Mouse (Mus musculus): ENCODE measurements at regions not wholly inside any gene's neighbourhood (a gene's known extent, or its start where the extent isn't known, plus 50 kb on each side); places are given as distances from the start of the nearest gene placed in this dataset.

DNA sequence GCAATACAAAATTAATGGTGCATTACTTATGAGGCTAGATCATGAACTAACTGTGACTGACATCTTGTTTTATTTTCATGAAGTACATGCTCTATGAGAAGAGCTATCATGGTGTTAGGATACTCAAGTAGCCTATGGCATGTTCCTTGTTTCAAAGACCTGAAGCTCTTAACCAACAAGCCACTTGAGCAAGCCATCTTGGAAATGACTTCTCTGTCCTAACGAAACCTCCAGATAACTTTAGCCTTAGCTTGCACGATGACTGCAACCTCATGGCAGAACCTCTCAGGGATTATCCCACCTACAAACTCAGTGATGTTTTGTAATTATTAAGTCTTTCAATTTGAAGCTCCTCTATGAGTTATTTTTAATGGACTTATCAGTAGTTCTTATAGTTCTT lies 362.3 kb upstream of the Marcks start:
- Histone ChIP-seq H3K36me3 (ENCODE audit: control insufficient read depth, insufficient read depth, low read length) (no peaks in the 10 kb centered on the region), H3K9ac (replicated peaks; ENCODE audit: low read length) (no peak overlapping the region), H3K4me2 (ENCODE audit: low read length) (no peak overlapping the region), H3K4me3 (replicated peaks; ENCODE audit: low read depth, low read length) (no peak overlapping the region), H3K27ac (replicated peaks; ENCODE audit: low read depth, low read length) (no peak overlapping the region), H3K27me3 (ENCODE audit: control insufficient read depth, insufficient read depth, low read length) (no peaks in the 10 kb centered on the region), H3K9me3 (ENCODE audit: control insufficient read depth, low read length) (no peaks in the 10 kb centered on the region), H3K4me1 (ENCODE audit: control insufficient read depth, insufficient read depth, low read length) (no peaks in the 10 kb centered on the region)
- ATAC-seq (ENCODE audit: low FRiP score, low TSS enrichment) = no peak
- 96% methylated on average over 2 of the region's 2 CpGs for WGBS
- no peak for DNase-seq

DNA sequence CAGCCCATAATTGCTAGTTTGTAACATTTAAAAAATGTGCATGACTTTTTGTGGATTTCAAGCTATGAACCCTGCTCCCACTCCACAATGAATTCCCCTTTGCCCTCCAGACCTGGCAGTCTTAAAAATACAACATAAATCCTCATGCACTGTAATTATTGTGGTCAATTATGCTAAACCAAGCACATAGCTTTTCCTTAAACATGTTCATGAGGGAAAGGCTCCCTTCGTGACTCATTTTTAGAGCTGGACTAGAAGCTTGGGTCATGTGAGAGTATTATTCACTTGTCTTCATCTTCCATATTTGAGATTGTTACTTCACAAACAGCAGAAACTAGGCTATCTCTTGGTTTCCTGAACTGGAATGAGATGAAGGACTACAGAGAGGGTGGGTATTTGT lies 356.7 kb upstream of the Marcks start:
- H3K9ac ChIP-seq (replicated peaks; ENCODE audit: low read length) = no peak overlapping the region
- WGBS = 83% methylated on average over 1 of the region's 1 CpGs

DNA sequence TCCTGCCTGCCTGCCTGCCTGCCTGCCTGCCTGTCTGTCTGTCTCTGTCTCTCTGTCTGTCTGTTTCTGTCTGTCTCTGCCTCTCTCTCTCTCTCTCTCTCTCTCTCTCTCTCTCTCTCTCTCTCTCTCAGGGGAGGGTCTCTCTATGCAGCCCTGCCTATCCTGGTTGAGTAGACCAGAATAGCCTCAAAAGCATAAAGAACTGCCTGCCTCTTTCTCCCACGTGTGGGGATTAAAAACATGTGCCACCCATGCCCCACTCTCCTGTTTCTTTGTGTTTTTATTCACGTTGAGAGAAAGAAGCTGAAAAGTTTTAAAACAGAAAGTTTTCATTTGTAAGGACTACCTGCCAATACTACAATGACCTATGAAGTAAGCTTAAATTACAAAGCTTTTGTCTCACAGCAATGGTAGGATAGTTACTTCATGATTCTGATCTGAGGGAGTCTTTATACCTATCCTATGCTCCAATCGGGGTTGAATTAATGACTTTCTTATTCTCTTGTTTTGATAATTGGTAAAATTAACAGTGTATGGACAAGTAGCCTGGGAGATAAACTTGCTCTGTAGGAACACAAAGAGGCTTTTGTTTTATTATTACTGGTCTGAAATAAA lies 355.9 kb upstream of the Marcks start:
- no peaks in the 10 kb centered on the region for H3K4me1 ChIP-seq (ENCODE audit: control insufficient read depth, insufficient read depth, low read length)
- 29% methylated on average over 3 of the region's 3 CpGs for WGBS
- DNase-seq (no peak), ATAC-seq (ENCODE audit: low FRiP score, low TSS enrichment) (no peak)
- no peaks in the 10 kb centered on the region for H3K36me3 ChIP-seq (ENCODE audit: control insufficient read depth, insufficient read depth, low read length)
- no peak overlapping the region for H3K27ac ChIP-seq (replicated peaks; ENCODE audit: low read depth, low read length)
- no peak overlapping the region for H3K9ac ChIP-seq (replicated peaks; ENCODE audit: low read length)
- H3K4me3 ChIP-seq (replicated peaks; ENCODE audit: low read depth, low read length) = no peak overlapping the region
- H3K27me3 ChIP-seq (ENCODE audit: control insufficient read depth, insufficient read depth, low read length) = no peaks in the 10 kb centered on the region
- H3K4me2 ChIP-seq (ENCODE audit: low read length) = no peak overlapping the region
- H3K9me3 ChIP-seq (ENCODE audit: control insufficient read depth, low read length) = no peaks in the 10 kb centered on the region

More for the DNA sequence above, 356.7 kb upstream of the Marcks start:
- DNase-seq = no peak
- H3K4me2 ChIP-seq (ENCODE audit: low read length) = no peak overlapping the region
- no peaks in the 10 kb centered on the region for H3K27me3 ChIP-seq (ENCODE audit: control insufficient read depth, insufficient read depth, low read length)
- no peak overlapping the region for H3K27ac ChIP-seq (replicated peaks; ENCODE audit: low read depth, low read length)
- no peaks in the 10 kb centered on the region for H3K4me1 ChIP-seq (ENCODE audit: control insufficient read depth, insufficient read depth, low read length)
- no peak for ATAC-seq (ENCODE audit: low FRiP score, low TSS enrichment)
- H3K36me3 ChIP-seq (ENCODE audit: control insufficient read depth, insufficient read depth, low read length) = no peaks in the 10 kb centered on the region
- no peaks in the 10 kb centered on the region for H3K9me3 ChIP-seq (ENCODE audit: control insufficient read depth, low read length)
- no peak overlapping the region for H3K4me3 ChIP-seq (replicated peaks; ENCODE audit: low read depth, low read length)

DNA sequence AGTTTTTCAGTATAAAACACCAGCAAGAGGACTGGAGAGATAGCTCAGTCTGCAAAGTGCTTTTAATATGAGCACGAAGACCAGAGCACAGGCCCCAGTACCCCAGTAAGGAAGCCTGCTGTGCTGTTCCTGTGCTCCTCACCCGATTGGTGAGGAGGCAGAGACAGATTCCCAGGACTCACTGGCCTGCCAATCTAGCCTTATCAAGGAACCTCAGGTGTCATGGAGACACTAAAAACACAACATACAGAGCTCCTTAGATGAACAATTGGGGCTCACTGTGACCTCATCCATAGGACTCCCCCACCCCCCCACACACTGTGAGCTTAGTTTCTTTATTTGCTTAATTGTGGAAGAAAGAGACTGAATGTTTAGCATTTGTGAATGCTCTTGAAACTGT lies 355.4 kb upstream of the Marcks start:
- WGBS = 42% methylated on average over 2 of the region's 2 CpGs
- no peaks in the 10 kb centered on the region for H3K27me3 ChIP-seq (ENCODE audit: control insufficient read depth, insufficient read depth, low read length)
- no peaks in the 10 kb centered on the region for H3K4me1 ChIP-seq (ENCODE audit: control insufficient read depth, insufficient read depth, low read length)
- H3K9ac ChIP-seq (replicated peaks; ENCODE audit: low read length) = no peak overlapping the region
- H3K27ac ChIP-seq (replicated peaks; ENCODE audit: low read depth, low read length) = no peak overlapping the region
- H3K9me3 ChIP-seq (ENCODE audit: control insufficient read depth, low read length) = no peaks in the 10 kb centered on the region
- DNase-seq = no peak
- no peak for ATAC-seq (ENCODE audit: low FRiP score, low TSS enrichment)
- H3K4me3 ChIP-seq (replicated peaks; ENCODE audit: low read depth, low read length) = no peak overlapping the region
- H3K4me2 ChIP-seq (ENCODE audit: low read length) = no peak overlapping the region
- H3K36me3 ChIP-seq (ENCODE audit: control insufficient read depth, insufficient read depth, low read length) = no peaks in the 10 kb centered on the region

DNA sequence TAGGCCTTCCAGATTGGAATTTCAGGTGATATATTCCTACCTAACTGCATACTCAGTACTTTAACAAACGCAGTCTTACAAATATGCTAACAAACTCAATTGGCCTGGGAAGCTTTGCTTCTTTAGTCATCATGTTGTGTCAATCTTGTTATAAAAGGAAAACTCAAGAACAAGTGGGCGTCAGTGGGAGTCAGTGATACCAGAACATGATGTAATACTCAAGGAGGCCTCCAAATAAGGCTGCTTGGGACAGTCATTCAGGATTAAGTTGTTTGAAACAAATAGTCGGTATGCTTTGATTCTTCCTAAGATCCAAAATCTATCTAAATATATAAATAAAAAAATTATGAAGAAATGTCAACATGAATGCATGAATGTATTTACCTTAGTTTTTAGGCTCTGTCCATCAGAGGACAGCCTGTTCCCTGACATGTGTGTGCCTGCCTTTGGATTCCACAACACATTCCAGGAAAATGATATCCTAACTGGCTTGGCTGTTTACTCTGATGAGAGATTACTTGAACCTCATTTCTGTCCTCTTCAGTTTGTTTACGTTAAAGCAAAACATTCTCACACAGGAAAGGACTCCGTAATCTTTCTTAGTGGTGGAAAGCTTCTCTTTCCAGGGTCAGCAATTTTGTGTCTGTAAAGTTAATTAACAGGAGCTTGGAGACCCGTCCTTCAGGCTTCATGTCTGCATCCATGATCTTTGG lies 345.7 kb upstream of the Marcks start:
- H3K4me1 ChIP-seq (ENCODE audit: control insufficient read depth, insufficient read depth, low read length) = no peaks in the 10 kb centered on the region
- ATAC-seq (ENCODE audit: low FRiP score, low TSS enrichment) (no peak), DNase-seq (no peak)
- 85% methylated on average over 6 of the region's 6 CpGs for WGBS
- H3K36me3 ChIP-seq (ENCODE audit: control insufficient read depth, insufficient read depth, low read length) = no peaks in the 10 kb centered on the region
- H3K4me3 ChIP-seq (replicated peaks; ENCODE audit: low read depth, low read length) = no peak overlapping the region
- no peaks in the 10 kb centered on the region for H3K9me3 ChIP-seq (ENCODE audit: control insufficient read depth, low read length)
- H3K27me3 ChIP-seq (ENCODE audit: control insufficient read depth, insufficient read depth, low read length) = no peaks in the 10 kb centered on the region
- no peak overlapping the region for H3K9ac ChIP-seq (replicated peaks; ENCODE audit: low read length)
- no peak overlapping the region for H3K4me2 ChIP-seq (ENCODE audit: low read length)
- no peak overlapping the region for H3K27ac ChIP-seq (replicated peaks; ENCODE audit: low read depth, low read length)

DNA sequence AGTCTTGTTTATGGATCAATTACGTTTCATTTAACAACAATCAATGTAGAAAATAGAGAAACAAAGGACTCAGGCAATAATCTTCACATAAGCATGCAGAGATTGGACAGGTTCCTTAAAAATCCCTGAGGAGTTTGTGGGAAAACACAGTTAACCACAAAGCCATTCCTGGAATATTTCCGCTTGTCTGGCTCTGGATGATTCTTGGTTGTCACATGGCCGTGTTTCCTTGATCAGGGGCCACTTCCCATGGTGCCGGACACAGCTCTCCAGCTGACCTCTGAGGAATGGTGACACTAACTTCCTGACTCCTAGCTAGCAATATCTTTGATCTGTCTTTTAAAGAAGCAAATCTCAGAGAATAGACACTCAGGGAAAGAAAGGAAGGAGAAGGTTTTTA lies 344.8 kb upstream of the Marcks start:
- 59% methylated on average over 4 of the region's 4 CpGs for WGBS
- no peaks in the 10 kb centered on the region for H3K27me3 ChIP-seq (ENCODE audit: control insufficient read depth, insufficient read depth, low read length)
- H3K9me3 ChIP-seq (ENCODE audit: control insufficient read depth, low read length) = no peaks in the 10 kb centered on the region
- DNase-seq = peak; percentile 12
- no peak overlapping the region for H3K27ac ChIP-seq (replicated peaks; ENCODE audit: low read depth, low read length)
- ATAC-seq (ENCODE audit: low FRiP score, low TSS enrichment) = no peak
- no peaks in the 10 kb centered on the region for H3K4me1 ChIP-seq (ENCODE audit: control insufficient read depth, insufficient read depth, low read length)
- H3K9ac ChIP-seq (replicated peaks; ENCODE audit: low read length) = no peak overlapping the region
- H3K4me2 ChIP-seq (ENCODE audit: low read length) = no peak overlapping the region
- H3K4me3 ChIP-seq (replicated peaks; ENCODE audit: low read depth, low read length) = no peak overlapping the region
- no peaks in the 10 kb centered on the region for H3K36me3 ChIP-seq (ENCODE audit: control insufficient read depth, insufficient read depth, low read length)

DNA sequence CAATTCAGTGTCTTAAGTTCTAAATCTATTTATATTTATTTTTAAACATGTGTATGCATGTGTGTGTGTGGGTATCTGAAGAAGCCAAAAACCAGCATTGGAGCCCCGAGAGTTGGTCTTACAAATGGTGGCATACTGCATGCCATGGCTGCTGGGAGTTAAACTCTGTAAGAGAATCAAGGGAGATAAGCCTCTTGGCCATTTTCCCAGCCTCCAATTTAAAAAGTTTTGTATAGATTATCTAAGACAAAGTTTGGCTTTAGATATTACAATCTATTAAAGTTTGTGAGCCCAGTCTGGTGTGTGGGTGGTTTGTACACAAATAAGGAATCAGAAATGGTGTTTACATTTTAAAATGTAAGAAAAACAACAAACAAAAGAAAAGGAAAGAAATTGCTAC lies 343.2 kb upstream of the Marcks start:
- Histone ChIP-seq H3K4me1 (ENCODE audit: control insufficient read depth, insufficient read depth, low read length) (no peaks in the 10 kb centered on the region), H3K9ac (replicated peaks; ENCODE audit: low read length) (no peak overlapping the region), H3K36me3 (ENCODE audit: control insufficient read depth, insufficient read depth, low read length) (no peaks in the 10 kb centered on the region), H3K27me3 (ENCODE audit: control insufficient read depth, insufficient read depth, low read length) (no peaks in the 10 kb centered on the region), H3K4me2 (ENCODE audit: low read length) (no peak overlapping the region), H3K9me3 (ENCODE audit: control insufficient read depth, low read length) (no peaks in the 10 kb centered on the region), H3K4me3 (replicated peaks; ENCODE audit: low read depth, low read length) (no peak overlapping the region), H3K27ac (replicated peaks; ENCODE audit: low read depth, low read length) (no peak overlapping the region)
- ATAC-seq (ENCODE audit: low FRiP score, low TSS enrichment) (no peak), DNase-seq (no peak)
- WGBS = 86% methylated on average over 1 of the region's 1 CpGs

DNA sequence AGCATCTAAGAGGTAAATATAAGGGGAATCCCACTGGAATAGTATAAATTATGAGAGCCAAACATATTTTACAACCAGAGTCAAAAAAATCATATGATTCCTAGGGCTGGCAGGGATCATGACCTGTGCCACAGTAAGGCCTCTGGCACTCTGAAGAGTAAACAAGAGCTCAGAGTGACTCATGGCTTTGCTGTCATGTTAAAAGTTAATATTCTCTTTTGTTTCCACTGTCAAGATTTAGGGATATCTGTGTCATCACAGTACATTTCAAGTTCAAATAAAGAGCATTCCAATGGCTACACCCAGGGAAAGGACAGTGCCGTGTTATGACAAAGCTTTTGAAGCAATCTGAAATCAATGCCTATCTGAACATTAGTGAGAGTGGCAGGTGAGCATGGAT lies 341.6 kb upstream of the Marcks start:
- Histone ChIP-seq H3K9me3 (ENCODE audit: control insufficient read depth, low read length) (no peaks in the 10 kb centered on the region), H3K27ac (replicated peaks; ENCODE audit: low read depth, low read length) (no peak overlapping the region), H3K4me1 (ENCODE audit: control insufficient read depth, insufficient read depth, low read length) (no peaks in the 10 kb centered on the region), H3K4me2 (ENCODE audit: low read length) (no peak overlapping the region), H3K4me3 (replicated peaks; ENCODE audit: low read depth, low read length) (no peak overlapping the region), H3K9ac (replicated peaks; ENCODE audit: low read length) (no peak overlapping the region), H3K27me3 (ENCODE audit: control insufficient read depth, insufficient read depth, low read length) (no peaks in the 10 kb centered on the region), H3K36me3 (ENCODE audit: control insufficient read depth, insufficient read depth, low read length) (no peaks in the 10 kb centered on the region)
- DNase-seq (no peak), ATAC-seq (ENCODE audit: low FRiP score, low TSS enrichment) (no peak)
- 87% methylated on average over 1 of the region's 1 CpGs for WGBS

DNA sequence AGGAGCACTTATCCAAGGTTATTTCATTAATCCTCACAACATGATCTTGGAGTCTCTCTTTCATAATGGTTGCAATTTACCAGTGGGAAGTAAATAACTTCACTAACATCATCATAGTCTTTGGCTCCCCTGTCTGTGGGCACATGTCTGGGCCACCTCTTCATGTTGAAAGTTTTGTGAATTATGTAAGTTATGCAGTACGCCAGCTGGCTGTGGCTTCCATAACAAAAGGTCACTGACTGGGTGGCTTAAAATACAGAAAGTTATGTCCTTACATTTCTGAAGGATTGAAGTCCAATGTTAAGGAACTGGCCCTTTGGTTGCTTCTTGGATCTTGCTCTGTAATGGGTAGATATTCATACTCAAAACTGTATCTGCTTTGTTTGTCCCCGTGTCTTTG lies 339.4 kb upstream of the Marcks start:
- WGBS = 94% methylated on average over 2 of the region's 2 CpGs
- Histone ChIP-seq H3K4me3 (replicated peaks; ENCODE audit: low read depth, low read length) (no peak overlapping the region), H3K9me3 (ENCODE audit: control insufficient read depth, low read length) (no peaks in the 10 kb centered on the region), H3K27ac (replicated peaks; ENCODE audit: low read depth, low read length) (no peak overlapping the region), H3K4me1 (ENCODE audit: control insufficient read depth, insufficient read depth, low read length) (no peaks in the 10 kb centered on the region), H3K4me2 (ENCODE audit: low read length) (no peak overlapping the region), H3K27me3 (ENCODE audit: control insufficient read depth, insufficient read depth, low read length) (no peaks in the 10 kb centered on the region), H3K9ac (replicated peaks; ENCODE audit: low read length) (no peak overlapping the region), H3K36me3 (ENCODE audit: control insufficient read depth, insufficient read depth, low read length) (no peaks in the 10 kb centered on the region)
- no peak for ATAC-seq (ENCODE audit: low FRiP score, low TSS enrichment)
- no peak for DNase-seq

Data from midbrain, embryonic 14.5 days (tissue).